Mouse (Mus musculus): ENCODE data around the gene Adad2.

DNA sequence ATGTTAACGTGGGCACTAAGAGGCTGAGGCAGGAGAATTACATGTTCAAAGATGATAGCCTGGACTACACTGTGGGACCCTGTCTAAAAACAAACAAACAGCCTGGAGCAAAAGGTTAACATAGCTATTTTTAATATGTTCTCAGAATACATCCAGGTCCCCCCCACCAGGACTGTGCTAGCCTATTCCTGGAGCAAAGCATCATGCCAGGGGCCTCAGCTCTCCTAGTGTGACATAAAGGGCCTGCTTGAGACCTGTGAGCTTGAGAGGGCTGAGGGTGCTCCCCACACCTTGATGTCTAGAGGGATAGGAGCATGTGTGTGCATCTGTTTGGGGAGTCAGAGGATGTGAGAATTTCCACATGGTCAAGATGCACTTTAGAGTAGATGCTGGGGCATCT, 11.2 kb downstream of the Adad2 start:
- TF ChIP-seq CTCF (IDR thresholded peaks at IDR 0.05 in 2 of 3, conservative IDR thresholded peaks at IDR 0.05 in 1 of 3; ENCODE audit: control insufficient read depth in 1 of 3, insufficient read depth in 1 of 3, low read depth in 2 of 3, low read length in 3 of 3, poor library complexity in 1 of 3, severe bottlenecking in 1 of 3) (no peak), POLR2A (IDR thresholded peaks at IDR 0.05; ENCODE audit: control insufficient read depth in 1 of 2, insufficient read depth in 1 of 2, low read depth in 1 of 2, low read length in 2 of 2, poor library complexity in 1 of 2) (no peak), ZC3H11A (IDR thresholded peaks at IDR 0.05; ENCODE audit: low read depth, low read length) (no peak), POLR2AphosphoS2 (IDR thresholded peaks at IDR 0.05; ENCODE audit: low read length) (no peak), MXI1 (IDR thresholded peaks at IDR 0.05; ENCODE audit: low read depth, low read length) (no peak), USF2 (IDR thresholded peaks at IDR 0.05; ENCODE audit: borderline replicate concordance in 1 of 2, insufficient read depth in 1 of 2, low read depth in 1 of 2, low read length in 2 of 2) (no peak), GABPA (IDR thresholded peaks at IDR 0.05; ENCODE audit: low read depth, low read length) (no peak), EP300 (IDR thresholded peaks at IDR 0.05; ENCODE audit: low read depth in 1 of 2, low read length in 2 of 2) (no peak), ZKSCAN1 (IDR thresholded peaks at IDR 0.05; ENCODE audit: low read depth, low read length) (no peak), E2F4 (IDR thresholded peaks at IDR 0.05; ENCODE audit: borderline replicate concordance, low read depth, low read length) (no peak), HCFC1 (IDR thresholded peaks at IDR 0.05; ENCODE audit: low read depth, low read length) (no peak), ELF1 (IDR thresholded peaks at IDR 0.05; ENCODE audit: low read depth, low read length) (no peak)

All from MEL (cell line).